In genomic region chr4:110152103-110152946, GRCm38 (mm10) we compare ENCODE assay signal across 8 mouse cellular contexts.
DNase-seq lines count a peak whose midpoint lies in the region; ATAC-seq and TF ChIP-seq lines count a peak whose summit lies in the region.

No protein-coding gene starts in this region.

- H3K79me2 ChIP-seq in CH12.LX (replicated peaks; ENCODE audit: control insufficient read depth, extremely low read depth, insufficient read depth, poor library complexity, severe bottlenecking): no peaks in the 10 kb centered on the region

- H3K9ac ChIP-seq in CH12.LX (ENCODE audit: insufficient read depth, low read depth): no peak overlapping the region
- H3K9ac ChIP-seq in embryonic facial prominence, embryonic 11.5 days (replicated peaks; ENCODE audit: low read length): no peak overlapping the region

- 15% methylated on average over 15 of the region's 15 CpGs for WGBS in embryonic facial prominence, embryonic 11.5 days

- ATAC-seq in embryonic facial prominence, embryonic 11.5 days (replicated peaks; ENCODE audit: insufficient number of reproducible peaks, low FRiP score, low TSS enrichment, low read depth): peak; percentile 89
- no peak for ATAC-seq in megakaryocyte, adult 5-6 weeks (ENCODE audit: poor library complexity, severe bottlenecking)

- intact Hi-C loops in left cerebral cortex, postnatal 36 days (cut with DNase I): no loop called here

- H3K27me3 ChIP-seq in CH12.LX (replicated peaks): peaks cover 18% of the 10 kb centered on the region
- no peaks in the 10 kb centered on the region for H3K27me3 ChIP-seq in embryonic facial prominence, embryonic 11.5 days (ENCODE audit: control insufficient read depth, insufficient read depth, low read length)

- no peak for TF ChIP-seq EP300 in CH12.LX (IDR thresholded peaks at IDR 0.05; ENCODE audit: low read length)

- peak overlapping the region; percentile 22; the same call in 1 of the 2 replicates for H3K4me2 ChIP-seq in CH12.LX (ENCODE audit: insufficient read depth, low read depth, poor library complexity, severe bottlenecking)
- no peak overlapping the region for H3K4me2 ChIP-seq in embryonic facial prominence, embryonic 11.5 days (ENCODE audit: low read depth, low read length)

- H3K4me3 ChIP-seq in CH12.LX (replicated peaks in 1 of 3; ENCODE audit: low read depth in 2 of 3, low read length in 2 of 3, poor library complexity in 1 of 3): no peak overlapping the region
- no peak overlapping the region for H3K4me3 ChIP-seq in embryonic facial prominence, embryonic 11.5 days (ENCODE audit: low read depth, low read length)

- no peak for TF ChIP-seq POLR2A in CH12.LX (IDR thresholded peaks at IDR 0.05; ENCODE audit: low read depth, low read length)

- no peak for TF ChIP-seq RAD21 in CH12.LX (IDR thresholded peaks at IDR 0.05; ENCODE audit: low read depth, low read length)

- no peaks in the 10 kb centered on the region for H3K9me3 ChIP-seq in CH12.LX (replicated peaks; ENCODE audit: low read length)
- no peaks in the 10 kb centered on the region for H3K9me3 ChIP-seq in embryonic facial prominence, embryonic 11.5 days (replicated peaks; ENCODE audit: control insufficient read depth, low read length)

- H3K4me1 ChIP-seq in CH12.LX (ENCODE audit: control insufficient read depth in 1 of 2, insufficient read depth in 2 of 2): peaks cover 0 to 30% of the 10 kb centered on the region in 2 experiments; a peak in 2 of 4 replicates
- no peaks in the 10 kb centered on the region for H3K4me1 ChIP-seq in embryonic facial prominence, embryonic 11.5 days (ENCODE audit: control insufficient read depth, insufficient read depth, low read length)

- no peak overlapping the region for H3K27ac ChIP-seq in CH12.LX (ENCODE audit: insufficient read depth, low read depth)
- H3K27ac ChIP-seq in embryonic facial prominence, embryonic 11.5 days (replicated peaks; ENCODE audit: low read depth, low read length): no peak overlapping the region

- TF ChIP-seq CTCF in CH12.LX (conservative IDR thresholded peaks at IDR 0.05 in 1 of 2, IDR thresholded peaks at IDR 0.05 in 1 of 2; ENCODE audit: low read depth in 2 of 2, low read length in 2 of 2): no peak

- H3K36me3 ChIP-seq in CH12.LX (replicated peaks in 1 of 2; ENCODE audit: control insufficient read depth in 1 of 2, insufficient read depth in 1 of 2, low read length in 1 of 2): no peaks in the 10 kb centered on the region
- H3K36me3 ChIP-seq in embryonic facial prominence, embryonic 11.5 days (replicated peaks; ENCODE audit: control insufficient read depth, insufficient read depth, low read depth, low read length): no peaks in the 10 kb centered on the region

- dilution Hi-C loops in CH12.LX (cut with MboI; ENCODE audit: extremely low pct_ligation_motif_present, extremely low pct_unique_long_range_greater_than_20kb, low sequenced_read_pairs): no loop called here

- in situ Hi-C loops in CH12.LX (cut with MboI; ENCODE audit: low pct_ligation_motif_present, low pct_unique_long_range_greater_than_20kb, low sequenced_read_pairs): no loop called here

- DNase-seq in adrenal gland, postnatal 14 days: peak; percentile 14
- DNase-seq in adrenal gland, postnatal 36 days: no peak
- DNase-seq in CH12.LX (ENCODE audit: extremely low read depth): peak; percentile 56
- peak; percentile 47 for DNase-seq in embryonic facial prominence, embryonic 11.5 days (ENCODE audit: low spot score)
- peak; percentile 17 to 18 for DNase-seq in left cerebral cortex, postnatal 36 days (ENCODE audit: low spot score in 2 of 2)
- DNase-seq in thymus, postnatal 25 days: no peak
- no peak for DNase-seq in gastrocnemius, adult 18-20 months (ENCODE audit: low spot score)

TF ChIP-seq in CH12.LX, 34 proteins besides CTCF, POLR2A, EP300 and RAD21:
- peak; percentile 43; the same call in 1 of the 2 replicates for TF ChIP-seq CHD2 (IDR thresholded peaks at IDR 0.05; ENCODE audit: low read length)
- no peak for TF ChIP-seq ETS1 (conservative IDR thresholded peaks at IDR 0.05; ENCODE audit: low read depth, low read length)
- TF ChIP-seq UBTF (IDR thresholded peaks at IDR 0.05; ENCODE audit: low read depth, low read length): no peak

Comparison
In these comparisons a context has a peak if more than half of its experiments do, and no peak if none do; other contexts are left out.
1. DNase-seq: peak in adrenal gland, postnatal 14 days (single experiment), CH12.LX (single experiment), embryonic facial prominence, embryonic 11.5 days (single experiment) and left cerebral cortex, postnatal 36 days (2 of 2); none in adrenal gland, postnatal 36 days (0 of 2), thymus, postnatal 25 days (single experiment) and gastrocnemius, adult 18-20 months (single experiment).